Mouse (Mus musculus) embryonic fibroblast, embryonic 13.5 days (primary cell): ENCODE measurements around the gene Pax1. TPM values are rescaled to one million over a fixed set of nuclear protein-coding genes. Genes with fewer than 3 reads are reported as not detected.

Source experiments
- H3K27ac ChIP-seq: 2 replicates; pipeline ENCODE4 v1.5.1; 2012; ENCODE audit warnings: low read length, control low read depth, inconsistent platforms; ENCODE audit not compliant: insufficient read depth
- H3K4me1 ChIP-seq: 2 replicates; pipeline ENCODE4 v1.6.1; 2011; ENCODE audit warnings: low read length; ENCODE audit not compliant: control insufficient read depth, insufficient read depth
- H3K4me3 ChIP-seq: 2 replicates; pipeline ENCODE4 v1.5.1; 2011; ENCODE audit warnings: mild to moderate bottlenecking, control low read depth, low read length; ENCODE audit not compliant: insufficient read depth
- CTCF ChIP-seq: IDR thresholded peaks from 2 replicates; pipeline ENCODE4 v1.5.1; 2011; ENCODE audit warnings: mild to moderate bottlenecking, control low read depth, low read length, moderate library complexity, borderline replicate concordance; ENCODE audit not compliant: insufficient read depth
- POLR2A ChIP-seq: IDR thresholded peaks from 2 replicates; pipeline ENCODE4 v1.6.1; 2011; ENCODE audit warnings: low read depth, mild to moderate bottlenecking, control low read depth, low read length, moderate library complexity
- polyA plus RNA-seq: library from polyadenylated mRNA; stranded (reverse); fragments of >200 nt; gene quantifications from 2 replicates; pipeline ENCODE4 v1.2.4, GENCODE M21; 2011; ENCODE audit warnings: low read depth; ENCODE audit not compliant: missing spikeins, insufficient read length

Gene Pax1
- polyA plus RNA-seq, 1 experiment = 13.6 TPM

- Histone ChIP-seq H3K4me3 (no peak overlapping the region), H3K4me1 (no peaks in the 10 kb centered on the region), H3K27ac (no peak overlapping the region)
- TF ChIP-seq POLR2A (no peak), CTCF (no peak)
Measured at GRCm38 (mm10) chr2:147363401-147364130, 1.8 kb downstream of the Pax1 start.

DNA sequence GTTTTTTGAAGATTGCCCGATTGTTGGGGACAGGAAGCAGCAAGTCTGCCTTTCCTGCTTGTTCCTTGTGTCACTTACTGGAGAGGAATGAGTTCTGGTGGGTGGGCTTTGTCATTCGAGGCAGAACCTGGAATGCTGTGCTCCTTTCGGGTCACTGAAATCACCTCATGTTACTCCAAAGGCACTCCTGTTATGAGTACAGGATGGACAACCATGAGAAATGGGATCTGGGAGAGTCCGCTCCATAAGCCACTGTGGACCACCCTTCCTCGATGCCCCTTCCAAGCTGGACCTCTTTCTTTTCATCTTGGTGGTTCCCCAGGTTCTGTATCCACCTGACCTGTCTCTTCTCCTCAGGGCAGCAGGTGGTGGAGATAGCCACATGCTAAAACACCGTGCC, 2.5 kb downstream of the Pax1 start:
- Histone ChIP-seq H3K4me3 (no peak overlapping the region), H3K27ac (no peak overlapping the region), H3K4me1 (no peaks in the 10 kb centered on the region)
- TF ChIP-seq CTCF = no peak
- no peak for TF ChIP-seq POLR2A

GRCm38 (mm10) chr2:147364982-147365907, 3.5 kb downstream of the Pax1 start:
- TF ChIP-seq POLR2A (0 out of 2 replicates have a peak, but pooled peaks have one; percentile 5), CTCF (no peak)
- peak overlapping the region; percentile 41 for H3K4me3 ChIP-seq
- no peaks in the 10 kb centered on the region for H3K4me1 ChIP-seq
- no peak overlapping the region for H3K27ac ChIP-seq

DNA sequence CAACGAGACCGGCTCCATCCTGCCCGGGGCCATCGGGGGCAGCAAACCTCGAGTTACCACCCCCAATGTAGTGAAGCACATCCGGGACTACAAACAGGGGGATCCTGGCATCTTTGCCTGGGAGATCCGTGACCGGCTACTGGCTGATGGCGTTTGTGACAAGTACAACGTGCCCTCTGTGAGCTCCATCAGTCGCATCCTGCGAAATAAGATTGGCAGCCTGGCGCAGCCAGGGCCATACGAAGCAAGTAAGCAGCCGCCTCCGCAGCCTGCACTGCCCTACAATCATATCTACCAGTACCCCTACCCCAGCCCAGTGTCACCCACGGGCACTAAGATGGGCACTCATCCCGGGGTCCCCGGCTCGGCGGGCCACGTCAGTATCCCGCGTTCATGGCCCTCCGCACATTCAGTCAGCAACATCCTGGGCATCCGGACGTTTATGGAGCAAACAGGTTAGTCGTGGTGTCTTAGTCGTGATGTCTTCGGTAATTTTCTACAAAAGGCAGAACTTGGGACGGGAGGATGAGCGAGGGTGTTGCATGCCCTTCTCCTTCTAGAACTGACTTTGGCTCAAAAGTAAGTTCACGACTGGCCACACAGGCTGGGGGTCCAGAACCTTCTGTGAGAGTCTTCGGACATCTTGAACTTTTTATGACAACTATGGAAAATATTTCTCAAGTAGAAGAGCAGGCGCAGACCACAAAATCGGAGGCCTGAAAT, 4.3 kb downstream of the Pax1 start:
- TF ChIP-seq CTCF (no peak), POLR2A (no peak)
- H3K4me1 ChIP-seq = no peaks in the 10 kb centered on the region
- no peak overlapping the region for H3K27ac ChIP-seq
- peak overlapping the region; percentile 41 for H3K4me3 ChIP-seq

DNA sequence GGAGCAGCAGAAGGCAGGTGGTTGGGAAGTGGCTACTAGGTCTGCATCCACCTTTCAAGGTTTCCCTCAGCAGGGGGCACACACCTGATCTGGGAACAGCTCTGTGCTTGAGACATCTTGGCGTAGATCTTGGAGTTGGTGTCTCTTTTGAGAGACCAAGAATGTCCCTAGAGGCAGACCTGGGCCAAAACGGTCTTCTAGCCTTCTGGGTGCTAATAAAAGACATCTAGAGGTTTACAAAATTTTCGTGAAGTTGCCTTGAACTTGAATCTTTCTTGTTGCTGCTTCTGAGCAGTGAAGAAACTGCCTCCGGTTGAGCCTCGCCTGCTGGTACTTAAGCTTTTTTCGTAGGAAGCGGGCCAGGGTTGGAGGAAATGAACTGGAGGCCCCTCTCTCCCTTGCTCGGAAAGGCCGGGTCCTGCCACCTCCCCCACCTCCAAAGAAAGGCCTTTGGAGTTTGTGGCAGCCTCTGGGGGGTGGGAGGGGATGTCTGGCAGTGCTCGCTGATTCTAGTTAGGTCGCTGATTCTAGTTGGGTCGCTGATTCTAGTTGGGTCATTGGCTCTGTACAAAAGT, 5.6 kb downstream of the Pax1 start:
- no peak for TF ChIP-seq CTCF
- TF ChIP-seq POLR2A = no peak
- no peaks in the 10 kb centered on the region for H3K4me1 ChIP-seq
- H3K27ac ChIP-seq = no peak overlapping the region
- H3K4me3 ChIP-seq = peak overlapping the region; percentile 41

GRCm38 (mm10) chr2:147367911-147368591, 6.3 kb downstream of the Pax1 start:
- peak overlapping the region; percentile 26 for H3K4me3 ChIP-seq
- no peaks in the 10 kb centered on the region for H3K4me1 ChIP-seq
- TF ChIP-seq CTCF = no peak
- TF ChIP-seq POLR2A = no peak
- no peak overlapping the region for H3K27ac ChIP-seq

DNA sequence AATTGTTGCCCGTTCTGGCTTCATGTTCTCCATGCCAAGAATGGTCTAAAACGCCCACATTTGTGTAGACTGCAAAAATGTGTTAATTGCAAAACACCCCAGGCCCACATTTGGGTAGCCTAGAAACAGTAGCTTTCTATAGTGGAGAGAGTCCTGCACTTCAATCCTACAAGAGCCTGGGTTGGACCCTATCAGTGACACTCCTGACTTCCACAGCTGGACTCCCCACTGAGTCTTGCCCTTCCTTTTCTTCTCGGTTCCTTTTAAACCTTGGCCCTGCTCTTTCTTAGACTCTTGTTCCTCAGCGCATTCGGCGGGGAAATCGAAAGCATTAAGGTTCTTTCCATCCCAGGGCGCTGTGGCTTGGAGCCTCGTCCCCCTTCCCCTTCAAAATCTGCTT, 7.8 kb downstream of the Pax1 start:
- H3K27ac ChIP-seq = no peak overlapping the region
- TF ChIP-seq POLR2A (no peak), CTCF (no peak)
- H3K4me3 ChIP-seq = no peak overlapping the region
- no peaks in the 10 kb centered on the region for H3K4me1 ChIP-seq

- no peak overlapping the region for H3K4me3 ChIP-seq
- no peaks in the 10 kb centered on the region for H3K4me1 ChIP-seq
- H3K27ac ChIP-seq = no peak overlapping the region
- no peak for TF ChIP-seq CTCF
- TF ChIP-seq POLR2A = no peak
Measured at GRCm38 (mm10) chr2:147370091-147370490, 8.4 kb downstream of the Pax1 start.

DNA sequence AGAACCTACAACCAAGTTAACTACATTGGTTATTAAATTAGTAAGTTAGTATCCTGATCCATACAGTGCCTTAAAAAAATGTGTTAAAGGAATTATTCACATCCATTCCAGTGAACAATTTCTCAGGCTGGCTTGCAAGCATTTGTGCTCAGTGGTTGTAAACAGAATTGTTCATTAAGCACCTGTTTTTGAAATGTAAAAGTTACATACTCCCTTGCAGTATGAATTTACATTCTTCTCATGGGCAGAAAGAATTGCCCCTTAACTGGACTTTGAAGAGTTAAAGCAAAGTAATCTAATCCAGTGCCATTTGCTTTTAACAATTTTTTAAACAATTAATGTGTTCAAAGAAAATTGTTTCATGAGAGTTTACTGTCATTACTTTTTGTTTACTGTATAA, 9.6 kb downstream of the Pax1 start:
- no peaks in the 10 kb centered on the region for H3K4me1 ChIP-seq
- no peak overlapping the region for H3K27ac ChIP-seq
- no peak overlapping the region for H3K4me3 ChIP-seq
- no peak for TF ChIP-seq CTCF
- TF ChIP-seq POLR2A = no peak
